Mouse (Mus musculus) myocyte (in vitro differentiated cells): ENCODE results near the gene Dnajc5.

Source experiments
- POLR2A ChIP-seq: IDR thresholded peaks from one replicate; pipeline ENCODE4 v1.6.1; 2011; ENCODE audit warnings: low read depth, mild to moderate bottlenecking, control low read depth, moderate library complexity; ENCODE audit not compliant: insufficient read length
- POLR2AphosphoS2 ChIP-seq: IDR thresholded peaks from one replicate; pipeline ENCODE4 v1.6.1; 2011; ENCODE audit warnings: low read depth, control low read depth; ENCODE audit not compliant: insufficient read length
- TCF12 ChIP-seq: IDR thresholded peaks from one replicate; pipeline ENCODE4 v1.6.1; 2011; ENCODE audit warnings: mild to moderate bottlenecking, control low read depth; ENCODE audit not compliant: poor library complexity, insufficient read depth, severe bottlenecking
- USF1 ChIP-seq: IDR thresholded peaks from one replicate; pipeline ENCODE4 v1.6.1; 2011; ENCODE audit warnings: low read depth, mild to moderate bottlenecking, control low read depth, moderate library complexity

DNA sequence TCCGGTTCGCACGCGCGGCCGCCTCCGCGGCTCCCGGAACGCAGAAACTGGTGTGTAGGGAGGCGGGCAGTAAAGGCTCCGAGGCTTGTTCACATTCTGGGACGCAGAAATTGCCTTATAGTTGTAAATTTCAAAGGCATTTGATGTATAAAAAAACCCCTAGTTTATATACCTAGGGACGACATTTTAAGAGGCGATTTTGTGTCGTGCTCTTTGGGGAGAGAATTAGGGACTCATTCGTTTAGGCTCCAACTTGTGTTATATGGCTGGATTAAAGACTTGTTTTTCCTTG, 597 bp downstream of the Dnajc5 start:
- TF ChIP-seq TCF12 (no peak), POLR2A (no peak), POLR2AphosphoS2 (no peak), USF1 (no peak)
